Mouse (Mus musculus): Measurements from ENCODE around the gene Mybpc3.

The Mybpc3 gene

DNA sequence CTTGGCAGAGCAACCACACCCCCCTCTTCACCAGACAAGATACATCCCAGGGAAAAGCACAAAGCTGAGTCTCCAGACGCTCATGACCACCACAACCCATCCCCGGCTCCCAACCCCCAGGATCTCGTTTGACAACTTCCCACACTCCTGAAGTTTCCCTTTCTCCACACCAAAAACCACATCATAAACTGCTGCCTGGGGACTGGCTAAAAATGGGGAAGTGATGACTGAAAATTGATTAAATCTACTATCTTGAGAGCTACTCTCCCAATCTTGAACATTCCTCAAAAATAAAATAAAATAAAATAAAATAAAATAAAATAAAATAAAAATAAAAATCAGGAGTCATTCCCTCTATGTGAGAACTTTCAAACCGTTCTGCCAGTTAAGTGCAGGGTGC lies 45.0 kb downstream of the Mybpc3 start:
- CTCF ChIA-PET = no interaction called here

DNA sequence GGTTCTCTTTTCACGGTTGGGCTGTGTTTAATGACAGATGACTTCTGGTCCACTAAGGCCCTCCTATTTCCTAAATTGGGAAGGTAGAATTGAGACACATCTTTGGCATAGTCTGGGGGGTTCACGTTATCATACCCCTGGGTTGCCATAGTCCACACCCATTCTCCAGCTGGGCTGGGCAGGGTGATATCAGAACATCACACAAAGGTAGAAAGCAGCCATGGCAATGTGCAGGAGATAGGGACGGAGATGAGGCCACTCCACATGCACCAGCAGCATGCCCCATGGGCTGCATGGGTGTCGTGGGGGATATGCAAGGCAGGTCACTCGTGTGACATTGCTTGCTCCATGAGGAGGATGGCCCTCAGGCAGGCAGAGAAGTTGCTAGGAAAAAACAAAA lies 45.6 kb downstream of the Mybpc3 start:
- CTCF ChIA-PET = no interaction called here

DNA sequence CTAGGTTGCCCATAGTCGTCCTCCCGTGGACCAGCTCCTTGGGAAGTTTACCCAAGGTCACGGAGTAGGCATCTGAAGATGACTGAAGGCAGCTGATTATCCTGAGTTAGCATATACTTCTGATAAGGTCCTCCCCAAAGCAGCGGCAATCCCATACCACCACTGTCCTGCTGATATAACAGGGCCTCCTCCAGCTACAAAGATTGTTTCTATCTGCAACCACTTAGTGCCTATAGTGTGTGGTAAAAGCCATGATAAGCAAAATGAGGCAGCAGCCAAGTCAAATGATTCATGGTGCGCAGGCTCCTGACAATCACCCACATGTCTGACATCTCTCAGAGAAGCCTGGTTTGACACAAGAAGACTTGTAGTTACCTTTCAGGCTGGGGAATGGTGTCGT lies 47.0 kb downstream of the Mybpc3 start:
- CTCF ChIA-PET = interaction anchor here (0.7 kb wide), 1 partner anchor 39 kb away, joined by 3 read pairs; no protein-coding TSS in a partner anchor

DNA sequence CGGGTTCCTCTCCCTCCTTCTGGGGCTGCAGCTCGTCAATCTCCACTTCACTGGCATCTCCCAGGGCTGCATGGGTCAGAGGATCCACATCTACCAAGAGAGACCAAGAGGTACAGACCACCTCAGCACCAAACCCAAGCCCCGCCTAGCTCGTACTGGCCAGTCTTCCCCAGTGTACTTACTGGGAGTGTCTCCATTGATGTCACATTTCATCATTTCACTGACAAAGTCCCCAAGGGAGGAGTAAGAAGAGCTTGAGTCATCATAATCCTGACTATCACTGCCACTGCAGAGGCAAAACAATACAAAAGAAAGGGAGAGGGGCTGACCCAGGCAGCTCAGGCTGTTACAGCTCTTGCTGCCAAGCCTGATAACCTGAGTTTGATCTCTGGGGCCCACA lies 49.7 kb downstream of the Mybpc3 start:
- CTCF ChIA-PET = interaction anchor here (0.5 to 0.6 kb wide), 2 partner anchors 46 to 349 kb away, joined by 3 to 9 read pairs; no protein-coding TSS in a partner anchor

DNA sequence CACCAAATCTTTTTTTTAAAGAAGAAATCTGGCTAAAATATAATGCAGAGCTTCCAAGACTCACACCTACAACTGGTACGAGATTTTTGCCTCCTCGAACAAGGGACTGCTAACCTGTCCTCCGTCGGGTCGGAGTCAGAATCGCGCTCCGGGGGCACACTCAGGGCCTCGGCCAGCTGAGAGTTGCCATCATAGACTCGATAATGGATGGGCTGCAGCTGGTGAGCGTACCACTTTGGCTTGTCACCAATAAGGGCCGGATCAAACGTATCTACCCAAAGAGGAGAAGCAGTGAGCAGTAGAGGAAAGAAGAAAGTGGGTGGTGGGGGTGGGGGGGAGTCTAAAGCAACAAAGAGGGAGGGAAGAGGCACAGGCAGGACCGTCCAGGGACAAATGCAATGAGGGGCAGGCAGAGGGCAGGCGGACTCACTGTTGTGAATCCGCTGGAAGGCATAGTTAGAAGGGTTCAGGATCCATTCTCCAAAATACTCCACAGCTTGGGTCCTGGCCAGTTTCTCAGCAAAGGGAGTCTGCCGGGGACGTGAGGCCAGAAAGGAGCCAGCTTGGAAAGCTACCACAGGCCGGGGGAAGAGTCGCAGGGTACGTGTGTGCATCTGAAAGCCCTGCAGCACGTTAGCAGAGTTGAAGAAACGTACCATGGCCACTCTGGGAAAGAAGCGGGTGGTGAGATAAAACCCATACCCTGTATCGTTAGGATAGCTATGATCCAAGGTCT lies 51.8 kb downstream of the Mybpc3 start:
- CTCF ChIA-PET = interaction anchor here (0.6 kb wide), 2 partner anchors 15 to 134 kb away, joined by 3 to 26 read pairs; no protein-coding TSS in a partner anchor

DNA sequence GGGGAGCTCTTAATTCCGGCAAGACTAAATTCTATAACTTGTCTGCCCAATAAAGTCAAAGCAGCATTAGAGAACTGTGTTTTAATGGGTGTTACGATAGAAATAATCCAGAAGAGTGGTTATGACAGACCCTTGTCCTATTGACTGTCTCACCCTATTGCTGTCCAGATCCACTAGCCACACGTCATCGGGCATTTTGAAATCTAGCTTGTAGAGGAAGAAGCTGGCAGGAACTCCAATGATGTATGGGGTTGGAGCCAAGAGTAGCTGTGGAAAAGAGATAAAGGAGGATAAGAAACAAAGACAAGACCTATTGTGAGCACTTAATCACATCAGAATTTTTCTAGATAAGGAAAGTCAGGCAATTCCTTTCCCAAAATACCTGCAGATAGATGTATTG lies 57.5 kb downstream of the Mybpc3 start:
- CTCF ChIA-PET = no interaction called here

DNA sequence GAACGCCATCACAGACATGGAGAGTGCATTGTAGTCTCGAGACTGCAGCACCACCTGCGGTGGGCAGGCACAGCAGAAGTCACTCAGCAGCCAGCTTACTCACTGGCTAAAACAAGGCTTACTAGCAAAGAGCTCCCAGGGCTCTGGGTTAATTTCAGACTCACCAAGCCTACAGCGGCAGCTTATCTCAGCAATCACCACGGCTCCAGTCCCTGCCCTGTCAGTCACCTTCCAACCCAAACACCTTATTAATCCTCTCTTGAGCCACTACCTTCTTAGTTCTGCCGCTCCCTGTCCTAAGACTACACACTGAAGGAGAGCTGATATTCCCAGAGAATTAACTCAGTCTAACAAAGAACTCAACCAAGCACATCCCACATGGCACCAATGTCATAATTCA lies 58.3 kb downstream of the Mybpc3 start:
- CTCF ChIA-PET = no interaction called here

DNA sequence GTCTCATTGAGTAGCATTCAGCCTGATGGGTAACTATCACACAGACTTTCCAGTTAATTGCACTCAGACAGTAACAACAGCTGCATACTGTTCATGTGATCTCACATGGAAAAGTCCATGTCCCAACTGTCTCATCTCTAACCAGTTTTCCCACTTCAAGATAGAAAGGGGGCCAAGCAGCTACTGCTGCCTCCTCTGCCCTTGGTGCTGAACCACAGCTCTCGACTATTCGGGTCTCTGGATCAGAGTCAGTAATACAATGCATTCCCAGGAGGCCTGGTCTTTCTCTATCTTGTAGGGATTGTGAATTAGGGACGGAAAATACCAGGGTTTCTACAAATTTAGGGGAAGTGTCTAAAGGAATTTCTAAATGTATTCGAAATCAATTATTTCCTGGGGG lies 61.9 kb downstream of the Mybpc3 start:
- CTCF ChIA-PET = interaction anchor here (0.6 kb wide), 1 partner anchor 1150 kb away, joined by 6 read pairs; no protein-coding TSS in a partner anchor

DNA sequence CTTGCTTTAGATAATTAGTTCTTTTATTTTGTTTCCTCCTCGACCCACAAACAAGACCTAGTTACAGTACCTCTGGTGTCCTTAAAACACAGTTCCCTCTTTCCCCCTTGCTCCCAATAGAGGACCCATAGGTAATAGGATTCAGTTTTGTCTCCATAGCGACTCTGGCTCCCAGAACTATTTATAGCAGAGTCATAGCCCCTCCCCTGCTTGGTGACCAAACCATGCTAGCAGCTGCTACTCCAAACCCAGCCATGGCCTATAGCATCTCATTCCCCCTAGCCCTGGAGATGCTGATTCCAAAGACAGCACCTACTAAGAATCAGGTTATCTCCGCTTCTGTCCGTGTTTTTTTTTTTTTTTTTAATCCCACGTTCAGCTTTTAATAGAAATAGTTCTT lies 62.8 kb downstream of the Mybpc3 start:
- CTCF ChIA-PET = interaction anchor here (0.7 kb wide), 1 partner anchor 14 kb away, joined by 3 read pairs; no protein-coding TSS in a partner anchor

DNA sequence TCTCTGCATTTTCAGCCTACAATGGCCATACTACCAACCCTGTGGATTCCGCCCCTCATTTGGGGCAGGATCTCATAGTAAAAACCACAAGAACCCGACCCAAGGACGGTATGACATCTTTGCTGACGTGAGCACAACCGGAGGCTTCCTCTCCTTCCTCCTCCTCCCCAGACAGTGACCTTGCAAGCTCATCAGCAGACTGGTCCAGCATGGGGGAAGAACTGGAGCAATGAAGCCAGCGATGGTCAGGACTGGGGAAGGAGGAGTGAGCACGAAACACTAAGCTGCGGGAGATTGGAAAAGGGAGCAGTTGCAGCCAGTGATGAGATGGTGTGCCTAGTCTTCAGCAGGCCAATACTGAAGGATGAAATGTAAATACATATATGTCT lies 64.1 kb downstream of the Mybpc3 start:
- CTCF ChIA-PET = interaction anchor here (0.5 to 0.6 kb wide), 2 partner anchors 56 to 110 kb away, joined by 4 to 5 read pairs; no protein-coding TSS in a partner anchor

DNA sequence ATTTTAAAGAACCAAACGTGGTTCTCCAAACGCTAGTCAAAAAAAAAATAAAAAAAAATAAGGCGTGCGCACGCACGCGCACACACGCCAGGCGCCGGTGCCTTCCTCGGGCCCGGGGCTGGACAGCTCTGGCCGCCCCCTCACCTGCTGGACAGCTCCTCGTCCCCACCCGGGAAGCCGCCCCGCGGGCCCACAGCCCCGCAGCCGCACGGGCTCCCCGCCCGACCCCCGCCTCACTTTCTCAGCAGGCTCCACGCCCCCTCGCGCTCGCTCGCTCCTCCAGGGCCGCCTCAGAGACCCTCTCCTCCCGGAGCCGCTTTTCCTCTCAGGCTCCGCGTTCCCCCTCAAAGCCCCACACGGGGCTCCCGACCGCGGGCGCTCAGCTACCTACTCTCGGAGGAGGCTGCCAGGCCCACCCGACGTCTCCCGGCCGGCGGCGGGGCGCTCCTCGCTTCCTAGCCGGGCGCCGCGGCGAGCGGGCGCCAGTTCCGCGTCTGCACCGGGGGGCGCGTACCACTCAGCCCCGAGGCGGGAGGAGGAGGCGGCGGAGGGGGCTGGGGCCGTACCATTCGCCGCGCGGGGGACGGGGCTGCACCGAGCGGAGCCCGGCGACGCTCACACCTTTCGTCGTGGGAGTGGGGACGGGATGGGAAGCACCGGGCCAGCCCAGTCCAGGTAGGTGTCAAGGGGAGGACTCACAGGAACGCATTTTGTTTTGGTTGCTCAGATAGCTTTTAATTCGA lies 64.6 kb downstream of the Mybpc3 start:
- CTCF ChIA-PET = interaction anchor here (0.5 to 0.6 kb wide), 2 partner anchors 55 to 110 kb away, joined by 4 to 5 read pairs; no protein-coding TSS in a partner anchor

DNA sequence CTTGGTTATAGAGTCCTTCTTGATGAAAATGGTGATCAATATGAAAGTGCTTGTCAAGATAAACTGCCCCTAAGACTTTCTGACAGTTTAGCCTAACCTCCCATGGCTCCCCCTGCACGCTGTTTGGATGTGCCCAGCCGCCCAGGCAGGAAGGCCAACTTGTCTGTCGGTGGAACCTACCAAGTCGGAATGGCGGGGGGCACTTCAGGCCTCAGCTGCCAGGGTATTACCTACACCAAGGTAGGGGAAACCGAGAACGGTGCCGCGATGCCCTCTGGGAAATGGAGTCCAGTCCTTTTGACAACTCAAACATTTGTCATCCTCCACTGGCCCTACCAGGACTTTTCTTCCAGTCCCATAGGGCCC lies 65.2 kb downstream of the Mybpc3 start:
- CTCF ChIA-PET = no interaction called here

DNA sequence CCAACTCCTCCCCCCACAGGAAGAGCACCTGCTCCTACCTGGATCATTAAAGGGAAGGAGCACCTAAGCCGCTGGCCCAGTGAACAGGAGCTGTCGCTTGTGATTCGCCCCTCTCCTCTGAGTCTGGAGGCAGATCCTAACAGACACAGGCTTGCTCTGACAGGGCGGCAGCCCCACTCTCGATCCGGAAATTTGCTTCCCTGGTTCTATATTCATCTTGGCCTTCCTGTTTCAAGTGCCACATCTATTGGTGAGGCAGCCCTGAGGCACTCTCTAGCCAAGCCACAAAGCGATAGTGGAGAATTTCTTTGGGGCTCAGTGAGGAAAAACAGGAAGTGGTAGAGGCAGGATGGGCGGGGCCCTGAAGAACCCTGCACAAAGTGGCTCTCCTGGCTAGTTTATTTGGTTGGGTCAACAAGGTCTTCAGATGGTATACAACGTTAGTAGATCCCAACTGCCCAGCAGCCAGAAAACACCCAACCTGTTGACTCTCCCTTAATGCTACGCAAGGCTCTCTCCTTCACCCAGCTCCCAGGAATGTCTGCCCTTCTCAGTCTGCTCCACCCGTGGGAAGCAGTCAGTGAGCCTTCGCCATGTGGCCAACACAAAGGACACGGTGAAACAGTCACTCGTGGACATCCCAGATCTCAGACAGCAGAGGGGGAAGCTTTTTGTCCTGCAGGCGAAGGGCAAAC lies 65.9 kb downstream of the Mybpc3 start, which contains the start of gene Madd:
TSS of gene Madd (minus strand) at position 127 of the 695 bp plus-strand sequence.
- CTCF ChIA-PET = interaction anchor here (0.6 kb wide), 1 partner anchor 19 kb away, joined by 6 read pairs; the partner anchor contains the start of genes Acp2 and Nr1h3

All from spleen, embryonic (tissue).